Mouse (Mus musculus): Measurements from ENCODE around the gene Ptch1. TPM values are rescaled to one million over a fixed set of nuclear protein-coding genes. Genes with fewer than 3 reads are reported as not detected.

The Ptch1 gene
- polyA plus RNA-seq, 1 experiment: 2.8 TPM

- H3K4me3 ChIP-seq (ENCODE audit: insufficient read depth, poor library complexity, severe bottlenecking): peak overlapping the region; percentile 56
- H3ac ChIP-seq (ENCODE audit: control insufficient read depth, insufficient read length, low read depth): peak overlapping the region; percentile 78
- no peak for TF ChIP-seq MYOG (IDR thresholded peaks at IDR 0.05; ENCODE audit: control insufficient read depth, extremely low read depth, insufficient read length)
- no peak for TF ChIP-seq MAX (IDR thresholded peaks at IDR 0.05)
- peak; percentile 28 for TF ChIP-seq USF1 (IDR thresholded peaks at IDR 0.05; ENCODE audit: low read depth)
- TF ChIP-seq CTCF (IDR thresholded peaks at IDR 0.05; ENCODE audit: control insufficient read depth, insufficient read depth, insufficient read length): no peak
- H3K79me2 ChIP-seq (ENCODE audit: control insufficient read depth, insufficient read depth): peaks cover 31% of the 10 kb centered on the region
- H3K79me3 ChIP-seq (ENCODE audit: low read depth): peaks cover 9% of the 10 kb centered on the region
- no peaks in the 10 kb centered on the region for H3K36me3 ChIP-seq (ENCODE audit: control insufficient read depth, insufficient read depth)
- H3K27me3 ChIP-seq (ENCODE audit: control insufficient read depth, insufficient read depth, insufficient read length): no peaks in the 10 kb centered on the region
These were observed 7.1 kb downstream of the Ptch1 start for GRCm38 (mm10) chr13:63566018-63567015.

GRCm38 (mm10) chr13:63565320-63566017 lies 7.9 kb downstream of the Ptch1 start:
- Histone ChIP-seq H3K36me3 (ENCODE audit: control insufficient read depth, insufficient read depth) (no peaks in the 10 kb centered on the region), H3K4me3 (ENCODE audit: insufficient read depth, poor library complexity, severe bottlenecking) (peak overlapping the region; percentile 56), H3K79me3 (ENCODE audit: low read depth) (peaks cover 14% of the 10 kb centered on the region), H3ac (ENCODE audit: control insufficient read depth, insufficient read length, low read depth) (peak overlapping the region; percentile 78), H3K27me3 (ENCODE audit: control insufficient read depth, insufficient read depth, insufficient read length) (no peaks in the 10 kb centered on the region), H3K79me2 (ENCODE audit: control insufficient read depth, insufficient read depth) (peaks cover 40% of the 10 kb centered on the region)
- TF ChIP-seq FOSL1 (IDR thresholded peaks at IDR 0.05; ENCODE audit: insufficient read depth, low read length, poor library complexity, severe bottlenecking): no peak
- TF ChIP-seq CEBPB (IDR thresholded peaks at IDR 0.05; ENCODE audit: low read depth): no peak
- no peak for TF ChIP-seq MYOG (IDR thresholded peaks at IDR 0.05; ENCODE audit: control insufficient read depth, extremely low read depth, insufficient read length)
- no peak for TF ChIP-seq MAX (IDR thresholded peaks at IDR 0.05)
- no peak for TF ChIP-seq USF1 (IDR thresholded peaks at IDR 0.05; ENCODE audit: low read depth)
- no peak for TF ChIP-seq MYOD1 (IDR thresholded peaks at IDR 0.05; ENCODE audit: control insufficient read depth, insufficient read length, low read depth)
- TF ChIP-seq CTCF (IDR thresholded peaks at IDR 0.05; ENCODE audit: control insufficient read depth, insufficient read depth, insufficient read length): no peak

DNA sequence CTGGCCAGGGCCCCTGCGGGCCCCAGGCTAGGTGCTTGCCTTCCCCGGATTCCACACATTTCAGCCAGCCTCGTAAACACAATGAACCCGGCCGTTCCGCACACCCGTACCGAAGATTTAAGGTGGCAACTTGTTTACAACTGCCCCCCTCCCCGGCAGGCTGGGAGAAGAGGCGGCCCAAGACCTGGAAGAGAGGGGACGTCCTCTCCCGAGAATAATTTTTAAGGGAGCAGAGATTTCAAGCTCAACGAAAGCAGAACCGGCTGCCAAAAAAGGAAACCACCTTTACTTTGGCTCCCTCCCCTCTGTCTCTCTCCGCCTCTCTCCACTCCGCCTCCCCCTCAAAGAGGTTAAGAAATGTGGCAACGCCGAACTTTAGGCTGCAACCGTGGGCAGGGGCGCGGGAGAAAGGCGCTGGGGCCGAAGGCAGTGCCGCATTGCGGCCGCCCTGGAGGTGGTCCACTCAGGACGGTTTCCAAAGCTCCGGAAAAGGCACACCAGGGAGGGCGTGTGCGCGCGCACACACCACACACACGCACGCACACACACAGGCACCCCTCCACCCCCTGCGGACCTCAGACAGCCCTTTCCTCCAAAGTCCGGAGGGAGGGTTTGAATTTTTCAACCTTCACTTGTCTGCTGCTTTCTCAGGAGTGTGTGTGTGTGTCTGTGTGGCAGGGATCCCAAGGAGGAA lies 8.6 kb downstream of the Ptch1 start:
- Histone ChIP-seq H3K4me3 (ENCODE audit: insufficient read depth, poor library complexity, severe bottlenecking) (peak overlapping the region; percentile 56), H3K36me3 (ENCODE audit: control insufficient read depth, insufficient read depth) (no peaks in the 10 kb centered on the region), H3K27me3 (ENCODE audit: control insufficient read depth, insufficient read depth, insufficient read length) (no peaks in the 10 kb centered on the region), H3ac (ENCODE audit: control insufficient read depth, insufficient read length, low read depth) (peak overlapping the region; percentile 78), H3K79me2 (ENCODE audit: control insufficient read depth, insufficient read depth) (peaks cover 47% of the 10 kb centered on the region), H3K79me3 (ENCODE audit: low read depth) (peaks cover 14% of the 10 kb centered on the region)
- TF ChIP-seq CTCF (IDR thresholded peaks at IDR 0.05; ENCODE audit: control insufficient read depth, insufficient read depth, insufficient read length) (no peak), USF1 (IDR thresholded peaks at IDR 0.05; ENCODE audit: low read depth) (no peak), MAX (IDR thresholded peaks at IDR 0.05) (no peak), MYOG (IDR thresholded peaks at IDR 0.05; ENCODE audit: control insufficient read depth, extremely low read depth, insufficient read length) (no peak), MYOD1 (IDR thresholded peaks at IDR 0.05; ENCODE audit: control insufficient read depth, insufficient read length, low read depth) (no peak), CEBPB (IDR thresholded peaks at IDR 0.05; ENCODE audit: low read depth) (no peak), FOSL1 (IDR thresholded peaks at IDR 0.05; ENCODE audit: insufficient read depth, low read length, poor library complexity, severe bottlenecking) (no peak)

DNA sequence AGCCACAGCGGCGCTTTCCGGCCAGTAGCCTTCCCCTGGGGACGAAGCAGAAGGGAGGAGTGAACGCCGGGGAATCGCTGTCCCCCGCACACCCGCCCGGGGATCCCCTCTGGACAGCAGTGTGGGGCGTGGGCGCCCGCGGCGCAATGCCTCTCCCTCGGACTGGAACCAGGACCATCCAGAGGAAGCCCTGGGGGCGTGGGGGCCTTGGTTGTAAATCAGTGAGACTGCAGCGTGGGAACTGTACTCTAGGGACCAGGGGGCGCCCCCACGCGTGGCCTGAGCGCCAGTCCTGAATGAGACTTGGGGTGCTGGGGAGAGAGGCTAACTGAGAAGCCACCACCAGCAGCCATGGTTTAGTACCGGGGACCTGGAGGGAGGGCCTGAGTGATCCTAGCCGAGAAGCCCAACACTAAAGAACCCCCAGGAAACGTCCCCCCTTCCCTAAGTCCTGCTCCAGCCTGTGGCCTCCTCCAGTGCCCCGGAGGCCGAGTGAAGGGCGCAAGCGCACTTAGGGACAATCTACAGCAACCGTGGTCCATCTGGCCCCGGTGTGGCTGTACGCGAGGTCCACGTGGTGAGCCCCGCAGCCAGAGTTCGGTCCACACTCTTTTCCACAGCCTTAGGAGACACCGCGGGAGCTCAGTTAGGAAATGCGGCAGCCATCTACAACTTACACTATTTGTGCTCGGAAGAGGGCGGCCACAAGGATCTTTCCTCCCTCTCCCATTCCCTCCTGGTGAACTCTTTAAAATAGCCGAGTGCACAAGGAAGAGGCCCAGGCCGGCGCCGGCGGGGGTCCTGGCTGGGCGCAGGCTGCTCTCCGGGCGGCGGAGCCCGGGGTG lies 9.4 kb downstream of the Ptch1 start:
- no peaks in the 10 kb centered on the region for H3K27me3 ChIP-seq (ENCODE audit: control insufficient read depth, insufficient read depth, insufficient read length)
- peaks cover 18% of the 10 kb centered on the region for H3K79me3 ChIP-seq (ENCODE audit: low read depth)
- H3K79me2 ChIP-seq (ENCODE audit: control insufficient read depth, insufficient read depth): peaks cover 54% of the 10 kb centered on the region
- TF ChIP-seq CTCF (IDR thresholded peaks at IDR 0.05; ENCODE audit: control insufficient read depth, insufficient read depth, insufficient read length) (no peak), MAX (IDR thresholded peaks at IDR 0.05) (peak; percentile 82)
- peak overlapping the region; percentile 56 for H3K4me3 ChIP-seq (ENCODE audit: insufficient read depth, poor library complexity, severe bottlenecking)
- H3ac ChIP-seq (ENCODE audit: control insufficient read depth, insufficient read length, low read depth): peak overlapping the region; percentile 69
- no peaks in the 10 kb centered on the region for H3K36me3 ChIP-seq (ENCODE audit: control insufficient read depth, insufficient read depth)

Measured in C2C12 (cell line).